Mouse (Mus musculus) cerebellum, adult 2 months (tissue): ENCODE data around the gene Slc19a2.

Experiments used
- CTCF ChIP-seq: fragments of 200-500 bp; IDR thresholded peaks from 2 replicates; pipeline ENCODE4 v1.5.1; 2011; ENCODE audit warnings: low read depth, mild to moderate bottlenecking, control low read depth, low read length, moderate library complexity, borderline replicate concordance; ENCODE audit not compliant: insufficient read depth
- POLR2A ChIP-seq: fragments of 200-500 bp; IDR thresholded peaks from 2 replicates; pipeline ENCODE4 v1.6.1; 2011; ENCODE audit warnings: low read length, control low read depth, borderline replicate concordance; ENCODE audit not compliant: insufficient read depth

GRCm38 (mm10) chr1:164248465-164249331 is at the start of gene Slc19a2:
- no peak for TF ChIP-seq CTCF
- peak; percentile 76 for TF ChIP-seq POLR2A
